Mouse (Mus musculus): Measurements from ENCODE around the gene Cox7b. TPM values are rescaled to one million over a fixed set of nuclear protein-coding genes. Genes with fewer than 3 reads are reported as not detected.

Gene Cox7b
- total RNA-seq, 1 experiment: 378 TPM

DNA sequence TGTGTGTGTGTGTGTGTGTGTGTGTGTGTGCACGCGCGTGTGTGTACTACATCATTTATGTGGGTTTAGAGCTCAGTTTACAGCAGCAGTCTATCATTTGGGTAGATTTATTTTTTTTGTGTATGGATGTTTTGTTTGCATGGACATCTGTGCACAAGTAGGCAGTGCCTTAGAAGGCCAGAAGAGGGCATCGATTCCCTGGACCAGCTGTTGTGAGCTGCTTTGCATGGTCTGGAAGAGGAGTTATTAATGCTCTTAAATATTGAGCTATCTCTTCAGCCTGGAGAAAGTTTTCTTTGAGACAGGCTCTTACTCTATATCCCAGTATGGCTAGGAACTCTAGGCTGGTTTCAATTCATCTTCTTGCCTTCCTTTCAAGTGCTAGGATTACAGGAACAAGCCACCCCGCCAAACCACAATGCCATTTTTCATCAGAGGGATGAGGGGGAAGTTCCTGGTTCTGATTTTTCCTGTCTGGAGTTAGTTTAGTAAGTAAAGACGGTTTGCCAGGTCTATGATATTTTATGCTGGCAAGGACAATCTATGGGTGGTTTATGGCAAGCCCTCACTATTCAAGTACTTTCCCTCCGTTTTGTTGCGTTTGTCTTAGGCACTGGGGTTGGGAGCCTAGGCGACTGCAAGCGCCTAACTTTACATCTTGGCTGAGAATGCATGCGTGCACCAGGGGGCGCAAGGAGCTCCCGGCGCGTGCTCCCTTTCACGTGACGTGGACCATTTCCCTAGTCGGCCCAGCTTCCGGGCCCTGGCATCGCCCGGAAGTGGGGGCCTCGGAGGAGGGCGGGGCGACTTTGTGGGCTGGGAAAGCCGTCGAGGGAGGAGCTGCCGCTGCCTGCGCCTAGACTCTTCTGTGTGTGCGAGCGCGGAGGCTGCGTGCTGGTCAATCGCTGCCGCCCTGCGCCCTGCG is 11.2 kb downstream of the Cox7b start, which contains the start of gene Atp7a:
Atp7a (plus strand) TSS at position 859 of the 925 bp plus-strand sequence.
- H3K4me1 ChIP-seq (ENCODE audit: control insufficient read depth in 2 of 2, insufficient read depth in 2 of 2, low read length in 2 of 2, poor library complexity in 1 of 2): peaks cover 0 to 2% of the 10 kb centered on the region in 2 experiments; a peak in 1 of 4 replicates
- DNase-seq (ENCODE audit: low read depth, low spot score): peak; percentile 77
- H3K9me3 ChIP-seq (ENCODE audit: control insufficient read depth, insufficient read depth, low read depth, low read length): no peaks in the 10 kb centered on the region
- H3K4me3 ChIP-seq (ENCODE audit: insufficient read depth in 1 of 2, low read depth in 1 of 2, low read length in 2 of 2, poor library complexity in 1 of 2, severe bottlenecking in 1 of 2): peak within 1 kb of the TSS; percentile 64 to 82
- H3K27ac ChIP-seq (ENCODE audit: insufficient read depth, low read depth, low read length, poor library complexity, severe bottlenecking): no peak within 1 kb of the TSS; the same call in 1 of the 2 replicates
- H3K36me3 ChIP-seq (ENCODE audit: control insufficient read depth, insufficient read depth, low read length, poor library complexity, severe bottlenecking): no peaks in the 10 kb centered on the region
- in situ Hi-C loops (cut with MboI; ENCODE audit: low sequenced_read_pairs in 2 of 2, unreplicated experiment in 2 of 2): loop anchor here (10.0 to 25.0 kb wide), 2 partner anchors 136 to 138 kb away; no protein-coding TSS in a partner anchor
- TF ChIP-seq CHD2 (IDR thresholded peaks at IDR 0.05; ENCODE audit: low read depth, low read length): no peak
- 0 out of 2 replicates have a peak, but pooled peaks have one; percentile 26 for TF ChIP-seq HCFC1 (IDR thresholded peaks at IDR 0.05; ENCODE audit: borderline replicate concordance, insufficient read depth, low read length)
- TF ChIP-seq ZC3H11A (IDR thresholded peaks at IDR 0.05; ENCODE audit: borderline replicate concordance, low read depth, low read length): no peak
- no peak for TF ChIP-seq ZNF384 (IDR thresholded peaks at IDR 0.05; ENCODE audit: low read depth, low read length)
- no peak for TF ChIP-seq MAFK (IDR thresholded peaks at IDR 0.05; ENCODE audit: insufficient read depth, low read depth, low read length)
- peak within 1 kb of the TSS; percentile 82 for H3K9ac ChIP-seq (ENCODE audit: insufficient read depth, low read depth, low read length, poor library complexity, severe bottlenecking)

DNA sequence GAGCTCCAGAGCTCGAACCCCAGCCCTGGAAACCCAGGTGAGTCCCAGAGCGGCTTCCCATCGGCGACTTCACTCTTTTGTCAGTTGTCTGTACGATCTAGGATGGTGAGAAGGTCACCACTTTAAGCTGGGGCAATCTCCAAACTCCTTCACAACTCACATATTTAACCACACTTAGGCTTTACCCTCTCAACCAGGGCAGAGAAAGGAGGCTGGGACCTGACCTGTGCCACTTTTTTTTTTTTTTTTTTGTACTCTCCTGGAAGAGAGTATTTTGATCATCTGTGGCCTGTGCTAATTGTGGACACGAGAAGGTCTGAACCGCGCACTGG is 11.8 kb downstream of the Cox7b start:
- Histone ChIP-seq H3K4me1 (ENCODE audit: control insufficient read depth in 2 of 2, insufficient read depth in 2 of 2, low read length in 2 of 2, poor library complexity in 1 of 2) (peaks cover 0 to 2% of the 10 kb centered on the region in 2 experiments; a peak in 1 of 4 replicates), H3K9ac (ENCODE audit: insufficient read depth, low read depth, low read length, poor library complexity, severe bottlenecking) (peak overlapping the region; percentile 82), H3K4me3 (ENCODE audit: insufficient read depth in 1 of 2, low read depth in 1 of 2, low read length in 2 of 2, poor library complexity in 1 of 2, severe bottlenecking in 1 of 2) (peak overlapping the region; percentile 64 to 82), H3K36me3 (ENCODE audit: control insufficient read depth, insufficient read depth, low read length, poor library complexity, severe bottlenecking) (no peaks in the 10 kb centered on the region), H3K27ac (ENCODE audit: insufficient read depth, low read depth, low read length, poor library complexity, severe bottlenecking) (no peak overlapping the region; the same call in 1 of the 2 replicates), H3K9me3 (ENCODE audit: control insufficient read depth, insufficient read depth, low read depth, low read length) (no peaks in the 10 kb centered on the region)
- in situ Hi-C loops (cut with MboI; ENCODE audit: low sequenced_read_pairs in 2 of 2, unreplicated experiment in 2 of 2): loop anchor here (10.0 to 25.0 kb wide), 2 partner anchors 135 to 137 kb away; no protein-coding TSS in a partner anchor
- TF ChIP-seq CHD2 (IDR thresholded peaks at IDR 0.05; ENCODE audit: low read depth, low read length) (no peak), ZC3H11A (IDR thresholded peaks at IDR 0.05; ENCODE audit: borderline replicate concordance, low read depth, low read length) (no peak), MAFK (IDR thresholded peaks at IDR 0.05; ENCODE audit: insufficient read depth, low read depth, low read length) (no peak), HCFC1 (IDR thresholded peaks at IDR 0.05; ENCODE audit: borderline replicate concordance, insufficient read depth, low read length) (no peak), ZNF384 (IDR thresholded peaks at IDR 0.05; ENCODE audit: low read depth, low read length) (peak; percentile 24; the same call in 1 of the 2 replicates)
- DNase-seq (ENCODE audit: low read depth, low spot score): no peak

DNA sequence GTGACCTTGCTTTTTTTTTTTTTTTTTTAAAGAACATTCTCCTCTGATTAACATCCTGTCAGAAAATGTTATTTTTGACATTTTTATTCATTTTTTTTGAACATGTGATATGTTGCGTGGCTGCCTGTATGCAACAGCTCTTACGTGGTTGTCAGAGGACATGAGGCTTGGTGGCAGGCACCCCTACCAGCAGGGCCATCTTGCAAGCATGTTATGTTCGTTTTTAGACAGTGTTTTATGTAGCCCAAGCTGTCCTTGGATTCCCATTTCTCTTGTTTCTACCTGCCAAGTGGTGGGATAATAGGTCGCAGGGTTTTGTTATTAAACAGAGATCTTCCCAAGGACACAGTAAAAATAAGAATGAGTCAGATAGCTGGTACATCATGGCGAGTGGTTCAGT is 14.7 kb downstream of the Cox7b start:
- no peaks in the 10 kb centered on the region for H3K36me3 ChIP-seq (ENCODE audit: control insufficient read depth, insufficient read depth, low read length, poor library complexity, severe bottlenecking)
- in situ Hi-C loops (cut with MboI; ENCODE audit: low sequenced_read_pairs in 2 of 2, unreplicated experiment in 2 of 2): loop anchor here in 1 of 2 experiments (25.0 kb wide), 1 partner anchor 132 kb away; no protein-coding TSS in a partner anchor

DNA sequence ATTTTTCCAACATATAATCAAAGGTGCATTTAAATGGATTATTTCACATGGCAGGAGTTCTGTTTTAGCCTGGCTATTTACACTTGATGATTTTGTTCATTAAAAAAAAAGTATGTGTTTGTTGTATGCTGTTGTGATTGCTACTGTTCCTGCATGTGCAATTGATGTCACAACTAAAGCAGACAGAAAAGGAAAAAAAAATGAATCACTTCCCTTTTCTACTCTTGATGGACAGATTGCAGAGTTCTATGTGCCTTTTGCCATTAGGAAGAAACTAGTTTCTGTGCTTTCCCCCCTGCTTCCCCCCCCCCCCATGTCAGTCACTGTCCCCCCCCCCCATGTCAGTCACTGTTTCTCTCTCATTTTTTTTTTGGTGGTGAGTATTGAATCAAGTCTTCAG is 15.6 kb downstream of the Cox7b start:
- H3K4me3 ChIP-seq (ENCODE audit: insufficient read depth in 1 of 2, low read depth in 1 of 2, low read length in 2 of 2, poor library complexity in 1 of 2, severe bottlenecking in 1 of 2): no peak overlapping the region
- no peaks in the 10 kb centered on the region for H3K9me3 ChIP-seq (ENCODE audit: control insufficient read depth, insufficient read depth, low read depth, low read length)
- in situ Hi-C loops (cut with MboI; ENCODE audit: low sequenced_read_pairs in 2 of 2, unreplicated experiment in 2 of 2): loop anchor here in 1 of 2 experiments (25.0 kb wide), 1 partner anchor 131 kb away; no protein-coding TSS in a partner anchor
- no peaks in the 10 kb centered on the region for H3K36me3 ChIP-seq (ENCODE audit: control insufficient read depth, insufficient read depth, low read length, poor library complexity, severe bottlenecking)
- no peak overlapping the region for H3K9ac ChIP-seq (ENCODE audit: insufficient read depth, low read depth, low read length, poor library complexity, severe bottlenecking)
- TF ChIP-seq ZC3H11A (IDR thresholded peaks at IDR 0.05; ENCODE audit: borderline replicate concordance, low read depth, low read length) (no peak), CHD2 (IDR thresholded peaks at IDR 0.05; ENCODE audit: low read depth, low read length) (no peak), HCFC1 (IDR thresholded peaks at IDR 0.05; ENCODE audit: borderline replicate concordance, insufficient read depth, low read length) (no peak), ZNF384 (IDR thresholded peaks at IDR 0.05; ENCODE audit: low read depth, low read length) (no peak), MAFK (IDR thresholded peaks at IDR 0.05; ENCODE audit: insufficient read depth, low read depth, low read length) (no peak)
- H3K4me1 ChIP-seq (ENCODE audit: control insufficient read depth in 2 of 2, insufficient read depth in 2 of 2, low read length in 2 of 2, poor library complexity in 1 of 2): peaks cover 0 to 2% of the 10 kb centered on the region in 2 experiments; a peak in 1 of 4 replicates
- H3K27ac ChIP-seq (ENCODE audit: insufficient read depth, low read depth, low read length, poor library complexity, severe bottlenecking): no peak overlapping the region
- no peak for DNase-seq (ENCODE audit: low read depth, low spot score)

More for the DNA sequence above, 14.7 kb downstream of the Cox7b start:
- TF ChIP-seq ZC3H11A (IDR thresholded peaks at IDR 0.05; ENCODE audit: borderline replicate concordance, low read depth, low read length) (no peak), CHD2 (IDR thresholded peaks at IDR 0.05; ENCODE audit: low read depth, low read length) (no peak), MAFK (IDR thresholded peaks at IDR 0.05; ENCODE audit: insufficient read depth, low read depth, low read length) (no peak), HCFC1 (IDR thresholded peaks at IDR 0.05; ENCODE audit: borderline replicate concordance, insufficient read depth, low read length) (no peak), ZNF384 (IDR thresholded peaks at IDR 0.05; ENCODE audit: low read depth, low read length) (no peak)
- Histone ChIP-seq H3K9ac (ENCODE audit: insufficient read depth, low read depth, low read length, poor library complexity, severe bottlenecking) (no peak overlapping the region), H3K27ac (ENCODE audit: insufficient read depth, low read depth, low read length, poor library complexity, severe bottlenecking) (no peak overlapping the region), H3K4me1 (ENCODE audit: control insufficient read depth in 2 of 2, insufficient read depth in 2 of 2, low read length in 2 of 2, poor library complexity in 1 of 2) (peaks cover 0 to 2% of the 10 kb centered on the region in 2 experiments; a peak in 1 of 4 replicates), H3K9me3 (ENCODE audit: control insufficient read depth, insufficient read depth, low read depth, low read length) (no peaks in the 10 kb centered on the region), H3K4me3 (ENCODE audit: insufficient read depth in 1 of 2, low read depth in 1 of 2, low read length in 2 of 2, poor library complexity in 1 of 2, severe bottlenecking in 1 of 2) (no peak overlapping the region)
- DNase-seq (ENCODE audit: low read depth, low spot score): no peak

Measured in ES-E14 (cell line).